Mouse (Mus musculus) yolk sac, embryonic 10.5 days (tissue): ENCODE results near the gene Olfr462.
A peak's percentile ranks its signal among the peaks of the same experiment; 100 is the strongest.
"Not testable (repeated sequence)": the region's sequence is repeated elsewhere in the genome, so short reads cannot be mapped to it uniquely, and the experiment has no call there.

ENCODE experiments used
- DNase-seq: peaks from one replicate; pipeline ENCODE4 v3.0.0-alpha.2; 2017; ENCODE audit warnings: low spot score

Gene Olfr462

DNA sequence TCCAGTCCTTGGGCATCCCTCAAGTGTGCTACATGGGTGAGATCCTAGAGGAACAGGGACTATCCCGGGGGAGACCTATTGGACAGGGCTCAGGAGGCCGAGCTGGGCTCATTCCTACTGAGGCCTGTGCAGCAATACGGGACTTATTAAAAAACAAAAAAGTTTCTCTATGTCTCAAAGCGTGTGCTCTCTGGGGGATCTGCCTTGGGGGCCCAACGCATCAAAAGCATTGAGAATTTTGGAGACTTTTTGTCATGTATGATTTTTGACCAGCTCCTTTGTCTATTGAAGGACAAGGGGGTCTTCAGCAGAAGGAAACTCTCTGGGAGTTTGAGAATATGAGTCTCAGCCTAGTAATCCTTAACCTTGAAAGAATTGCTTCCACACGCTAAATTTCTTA, at the start of gene Olfr462:
Gene Olfr462, minus strand, starts transcription at position 101 of the 400 bp plus-strand sequence.
- no peak for DNase-seq

DNA sequence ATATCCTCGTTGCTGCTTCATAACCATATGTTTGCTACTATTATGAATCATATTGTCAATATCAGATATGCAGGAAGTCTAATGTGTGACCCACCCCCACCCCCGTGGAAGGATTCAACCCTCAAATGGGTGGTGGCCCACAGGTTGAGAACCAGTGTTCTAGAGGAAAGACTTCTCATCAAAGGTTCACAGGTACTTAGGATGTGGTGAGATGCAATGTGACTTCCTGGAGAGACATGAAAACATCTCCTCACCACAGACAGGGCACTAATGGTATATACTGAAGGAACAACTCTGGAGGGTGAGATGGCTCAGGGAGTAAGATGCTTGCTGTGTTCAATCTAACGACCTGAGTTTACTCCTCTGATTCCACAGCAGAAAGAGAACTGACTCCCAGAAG, 43.4 kb upstream of the Olfr462 start:
- no peak for DNase-seq

DNA sequence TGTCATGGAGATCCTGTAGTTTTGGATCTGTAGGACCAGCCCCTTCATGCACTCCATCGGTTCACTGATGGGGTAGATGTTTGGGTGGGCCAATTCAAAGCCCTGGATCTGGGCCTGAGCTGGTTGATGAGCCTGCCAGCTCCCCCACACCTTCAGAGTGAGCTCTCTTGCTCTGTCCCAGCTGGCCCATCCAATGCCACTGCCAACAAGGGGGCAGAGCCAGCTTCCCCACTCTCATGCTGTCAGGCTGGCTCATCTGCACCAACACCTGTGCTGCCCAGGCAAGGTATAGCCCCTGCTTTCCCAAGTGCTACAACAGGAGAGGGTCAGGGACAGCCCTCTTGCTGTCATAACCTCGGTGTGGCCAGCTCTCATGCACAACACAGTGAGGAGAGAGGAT, 41.7 kb upstream of the Olfr462 start:
- no peak for DNase-seq

DNA sequence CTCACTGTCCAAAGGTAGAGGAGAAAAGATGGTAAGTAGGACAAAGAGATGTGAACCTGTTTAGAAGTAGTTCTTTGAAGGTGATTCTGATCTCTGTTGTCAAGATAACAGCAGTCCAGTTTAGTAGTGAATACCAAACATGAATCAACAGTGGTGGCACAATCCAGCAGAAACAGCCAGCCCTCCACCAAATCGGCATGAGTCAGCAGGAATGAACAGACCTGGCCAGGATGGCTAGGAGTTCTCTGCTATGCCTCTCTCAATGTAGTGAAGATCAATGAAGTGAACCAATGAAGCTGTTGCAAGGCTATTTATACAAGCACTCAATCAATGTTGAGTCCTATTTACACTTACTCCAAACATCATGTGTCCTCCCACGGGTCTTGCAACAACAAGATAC, 38.3 kb upstream of the Olfr462 start:
- no peak for DNase-seq

DNA sequence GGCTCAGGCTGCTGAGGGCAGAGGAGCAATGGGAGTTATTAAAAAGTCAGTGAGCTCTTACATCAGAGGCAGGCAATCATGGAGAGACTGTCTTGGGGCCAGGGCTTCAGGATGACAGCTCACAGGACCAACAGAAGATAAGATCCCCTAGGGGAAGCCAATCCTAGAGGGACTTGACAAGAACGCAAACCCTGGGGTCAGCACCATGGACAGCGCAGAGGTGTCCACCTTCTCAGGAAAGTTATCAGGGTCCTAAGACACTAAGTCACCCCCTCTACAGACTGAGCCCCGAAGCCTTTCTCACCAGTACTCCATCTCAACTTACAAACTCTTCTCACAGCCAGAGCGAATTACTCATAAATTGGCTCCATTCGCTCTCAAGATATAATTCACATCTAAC, 28.9 kb upstream of the Olfr462 start, which contains the start of gene Olfr464:
Gene Olfr464, minus strand, starts transcription at position 2 of the 400 bp plus-strand sequence.
- peak; percentile 33 for DNase-seq

DNA sequence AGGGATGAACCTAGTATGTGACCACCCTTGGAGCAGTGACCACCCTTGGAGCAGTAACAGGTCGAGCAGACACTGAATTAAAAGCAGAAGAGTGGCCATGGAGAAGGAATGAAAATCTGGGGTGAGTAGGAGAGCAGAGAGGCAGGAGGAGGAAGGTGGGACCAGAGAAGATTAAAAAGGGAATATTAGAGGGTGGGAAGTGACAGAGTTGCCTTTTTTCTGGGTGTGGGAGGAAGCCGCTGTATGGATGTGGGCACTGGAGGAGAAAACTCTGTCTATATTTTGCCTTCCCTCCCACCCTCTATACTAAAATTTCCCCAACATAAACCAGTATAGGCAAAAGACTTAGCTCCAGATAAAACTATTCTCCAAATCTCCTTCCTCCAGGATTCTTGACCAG, 28.2 kb upstream of the Olfr462 start:
- no peak for DNase-seq

DNA sequence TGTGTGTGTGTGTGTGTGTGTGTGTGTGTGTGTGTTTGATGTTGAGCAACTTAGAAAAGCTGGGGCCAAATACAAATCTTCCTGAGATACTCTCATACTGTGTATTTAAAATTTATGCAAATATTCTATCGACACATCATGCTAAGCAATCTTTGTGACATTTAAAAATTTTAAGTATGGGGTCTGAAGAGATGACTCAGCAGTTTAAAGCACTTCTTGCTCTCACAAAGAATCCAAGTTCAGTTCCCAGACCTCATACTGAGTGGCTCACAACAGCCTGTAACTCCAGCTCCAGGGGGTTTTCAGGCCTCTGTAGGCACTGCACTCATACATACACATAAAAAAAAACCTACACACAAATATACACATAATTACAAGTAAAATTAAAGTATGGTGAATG, 23.9 kb upstream of the Olfr462 start:
- DNase-seq, result no peak

DNA sequence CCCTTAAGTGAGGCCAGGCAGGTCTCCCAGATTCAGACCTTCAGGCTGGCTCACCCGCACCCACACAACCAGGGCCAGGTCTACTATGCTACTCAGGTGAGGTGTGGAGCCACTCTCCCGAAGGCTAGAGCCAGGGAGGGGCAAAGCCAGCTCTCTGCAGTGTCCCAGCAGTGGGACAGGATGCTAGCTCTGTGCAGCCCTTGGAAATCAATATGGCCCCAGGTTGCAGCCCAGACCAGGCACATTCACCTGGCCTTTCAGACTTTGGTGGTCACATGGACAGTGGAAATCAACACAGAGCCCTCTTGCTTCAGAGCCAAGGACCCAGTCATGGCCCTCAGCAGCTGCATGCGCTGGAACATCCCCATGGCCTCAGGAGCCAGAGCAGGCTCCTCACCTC, 12.3 kb upstream of the Olfr462 start:
- no peak for DNase-seq

DNA sequence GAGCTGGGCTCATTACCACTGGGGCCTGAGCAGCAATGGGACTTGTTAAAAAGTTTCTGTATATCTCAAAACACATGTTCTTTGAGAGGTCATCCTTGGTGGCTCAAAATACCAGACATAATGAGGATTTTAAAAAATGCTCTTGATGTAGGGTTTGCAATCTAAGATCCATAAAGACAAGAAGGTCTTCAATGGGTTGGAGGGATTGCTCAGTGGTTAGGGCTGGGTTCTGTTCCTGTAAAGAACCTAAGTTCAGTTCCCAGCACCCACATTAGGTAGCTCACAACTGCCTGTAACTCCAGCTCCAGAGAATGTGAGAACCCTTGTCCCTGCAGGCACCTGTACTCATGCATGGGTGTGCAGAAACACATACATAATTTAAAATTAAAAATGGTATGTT, 5.2 kb upstream of the Olfr462 start, which contains the start of gene Olfr463:
Gene Olfr463, minus strand, starts transcription at position 101 of the 400 bp plus-strand sequence.
- no peak for DNase-seq

DNA sequence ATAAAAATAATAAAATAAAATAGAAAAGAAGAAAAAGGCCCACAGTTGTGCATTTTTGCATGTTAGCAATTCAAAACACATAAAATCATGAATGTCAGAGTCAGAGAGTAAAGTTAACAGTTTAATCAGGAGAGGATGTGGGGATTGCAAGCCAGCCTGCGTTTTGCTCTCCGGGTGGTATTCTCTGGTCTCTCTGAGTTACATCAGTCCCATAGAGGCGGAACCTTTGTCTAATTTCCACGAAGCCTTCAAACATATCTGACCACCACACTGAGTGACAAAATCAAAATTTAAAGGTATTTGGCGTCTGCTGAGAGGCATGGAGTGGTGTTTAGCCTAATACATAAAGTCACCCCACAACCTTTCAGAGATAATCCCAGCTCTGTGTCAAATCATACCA, 7.2 kb downstream of the Olfr462 start:
- DNase-seq, result no peak

DNA sequence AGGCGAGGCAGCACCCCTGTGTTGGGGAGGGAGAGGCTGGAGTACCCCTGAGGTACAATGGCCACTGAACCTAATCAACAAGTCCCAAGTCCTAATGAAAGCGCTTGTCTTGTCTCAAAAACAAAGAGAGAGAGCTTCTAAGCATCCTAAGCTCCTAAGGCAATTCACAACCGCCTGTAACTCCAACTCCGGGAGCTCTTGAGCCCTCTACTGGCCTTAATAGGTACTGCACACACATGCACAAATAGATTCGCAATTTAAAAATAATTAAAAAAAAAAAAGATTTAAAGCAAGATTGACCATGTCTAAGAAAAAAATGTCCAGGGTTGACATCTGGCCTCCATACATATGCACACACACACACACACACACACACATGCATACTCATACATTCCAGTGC, 8.6 kb downstream of the Olfr462 start:
- no peak for DNase-seq

DNA sequence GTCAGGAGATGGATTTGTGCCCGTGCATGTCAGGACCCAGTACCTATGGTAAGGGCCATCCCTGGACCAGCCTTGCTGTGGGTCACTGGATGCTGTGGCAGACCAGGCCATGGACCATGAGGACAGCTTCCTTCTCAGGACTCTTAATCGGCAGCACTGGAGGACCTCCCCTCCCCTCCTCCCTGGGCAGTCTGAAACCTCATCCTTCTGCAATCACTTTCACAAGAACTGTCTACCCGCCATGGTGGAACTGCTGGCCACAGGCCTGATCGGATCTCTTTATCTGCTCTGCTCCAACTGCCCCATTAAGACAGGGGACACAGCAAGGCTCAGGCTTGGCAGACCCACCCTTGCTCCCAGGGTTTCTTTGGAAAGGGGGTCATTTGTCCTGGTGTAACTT, 10.4 kb downstream of the Olfr462 start:
- no peak for DNase-seq

DNA sequence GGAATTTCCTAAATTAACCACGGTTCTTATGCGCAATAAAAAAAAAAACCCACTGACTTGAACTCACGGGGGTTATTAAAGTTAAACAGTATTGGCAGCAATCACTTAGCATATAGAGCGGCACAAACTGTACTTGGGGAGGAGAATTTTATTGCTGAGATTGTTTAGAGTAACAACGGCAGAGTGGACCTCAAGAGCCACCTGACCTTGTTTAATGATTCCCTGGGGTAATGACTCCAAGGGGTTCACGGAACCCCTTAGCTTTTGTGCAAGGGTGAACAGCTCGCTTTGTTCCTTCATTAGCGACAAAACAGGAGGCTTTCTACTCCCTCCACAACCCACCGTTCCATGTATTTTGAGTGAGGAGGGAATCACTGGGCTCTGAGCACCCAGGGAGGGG, 12.2 kb downstream of the Olfr462 start:
- DNase-seq, result no peak

DNA sequence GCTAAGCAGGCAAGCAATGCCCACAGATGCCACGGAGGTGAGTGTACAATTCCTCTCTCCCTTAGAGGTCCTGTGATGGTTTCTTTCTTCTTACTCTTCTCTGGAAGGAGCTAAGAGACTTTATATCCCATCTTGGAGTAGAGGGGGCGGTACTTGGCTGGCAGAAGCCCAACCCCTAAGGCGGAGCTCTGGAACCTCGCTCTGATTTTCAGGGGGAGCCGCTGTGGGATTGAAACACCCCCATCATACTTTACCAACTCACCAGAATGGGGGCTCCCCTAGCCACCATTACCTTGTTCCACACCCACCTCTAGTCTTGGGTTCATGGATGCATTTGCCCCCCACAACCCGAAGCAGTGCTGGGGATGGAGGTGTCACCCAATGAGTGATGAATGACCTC, 16.6 kb downstream of the Olfr462 start, which contains the start of gene Epx:
Gene Epx, minus strand, starts transcription at position 101 of the 400 bp plus-strand sequence.
- no peak for DNase-seq

DNA sequence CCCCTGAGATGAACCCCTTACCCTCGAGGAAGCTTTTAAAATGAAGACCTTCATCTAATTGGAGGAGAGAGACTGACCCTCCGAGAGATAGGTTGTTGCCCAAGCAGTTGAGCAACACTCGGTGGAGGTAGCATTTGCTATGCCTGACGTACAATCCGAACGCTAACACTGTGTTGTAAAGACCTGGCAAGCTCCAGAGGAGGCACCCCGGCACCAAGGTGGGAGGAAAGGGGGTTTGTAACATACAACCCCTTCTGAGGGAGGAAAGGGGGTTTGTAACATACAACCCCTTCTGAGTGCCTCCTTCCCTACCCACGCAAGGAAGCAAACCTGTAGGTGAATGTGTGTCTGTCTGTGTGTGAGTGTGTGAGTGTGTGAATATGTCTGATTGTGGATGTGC, 20.3 kb downstream of the Olfr462 start:
- no peak for DNase-seq

DNA sequence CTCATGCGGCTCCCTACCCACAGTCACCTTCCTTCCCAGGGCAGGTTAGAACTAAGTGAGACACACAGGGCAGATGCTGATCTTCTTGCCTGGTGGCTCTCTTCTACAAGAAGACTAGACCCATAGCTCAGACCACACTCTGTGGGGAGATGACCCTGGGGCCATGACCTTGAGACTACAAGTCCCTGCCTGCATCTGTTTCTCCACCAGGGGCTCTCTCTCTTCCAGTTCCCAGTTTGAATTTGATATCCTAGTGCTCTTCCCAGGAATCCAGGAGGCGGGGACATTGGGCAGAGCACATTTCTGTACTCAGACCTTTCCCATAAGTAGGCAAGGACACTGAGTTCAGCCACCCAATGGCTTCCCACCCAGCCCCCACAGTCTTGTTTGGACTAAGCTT, 22.0 kb downstream of the Olfr462 start:
- no peak for DNase-seq

DNA sequence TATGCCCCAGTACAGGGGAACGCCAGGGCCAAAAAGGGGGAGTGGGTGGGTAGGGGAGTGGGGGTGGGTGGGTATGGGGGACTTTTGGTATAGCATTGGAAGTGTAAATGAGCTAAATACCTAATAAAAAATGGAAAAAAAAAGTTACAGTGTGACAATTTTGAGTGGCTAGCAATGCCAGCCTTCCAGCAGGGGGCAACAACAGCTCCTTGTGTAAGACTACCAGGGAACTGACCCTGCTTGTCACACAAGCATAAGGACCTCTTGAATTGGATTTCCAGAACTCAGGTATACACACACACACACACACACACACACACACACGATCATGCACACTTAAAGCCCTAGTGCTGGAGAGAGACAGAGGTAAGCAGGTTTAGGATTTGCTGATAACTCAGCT, 25.2 kb downstream of the Olfr462 start:
- not testable (repeated sequence) for DNase-seq

DNA sequence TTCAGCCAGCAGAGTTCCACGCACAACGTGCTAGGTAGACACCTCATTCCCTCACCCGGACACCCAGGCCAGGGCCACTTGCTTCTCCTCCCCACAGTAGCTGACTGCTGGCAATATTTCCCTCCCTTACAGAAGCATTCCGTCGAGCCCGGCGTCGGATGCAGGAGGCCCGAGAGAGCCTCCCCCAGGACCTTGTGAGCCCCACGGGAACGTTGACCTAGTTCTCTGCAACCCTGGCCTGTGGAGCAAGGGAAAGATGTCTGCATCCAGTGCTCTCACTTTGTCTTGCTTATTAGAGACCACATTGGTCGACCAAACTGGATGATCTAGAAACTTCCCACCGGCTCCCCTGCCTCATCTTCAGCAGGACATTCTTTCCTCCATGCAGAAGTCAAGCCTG, 29.3 kb downstream of the Olfr462 start:
- DNase-seq, result no peak

DNA sequence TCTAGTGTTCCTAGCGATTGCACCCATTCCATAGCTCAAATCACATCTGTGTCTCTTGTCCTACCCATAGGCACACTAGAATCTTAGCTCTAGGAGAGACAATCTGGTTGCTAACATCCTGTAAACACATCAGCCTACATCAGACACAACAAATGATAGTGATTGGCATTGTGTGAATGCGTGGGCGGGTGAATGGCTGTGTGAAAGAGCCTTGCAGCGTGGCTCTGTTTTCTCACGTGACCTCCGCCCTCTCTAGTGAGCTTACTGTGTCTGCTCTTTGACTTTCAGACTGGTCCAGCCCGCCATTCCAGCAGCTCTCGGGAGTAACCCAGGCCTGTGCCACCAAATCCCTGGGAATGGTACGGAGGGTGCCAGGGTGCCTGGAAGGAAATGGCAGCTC, 31.6 kb downstream of the Olfr462 start:
- no peak for DNase-seq

DNA sequence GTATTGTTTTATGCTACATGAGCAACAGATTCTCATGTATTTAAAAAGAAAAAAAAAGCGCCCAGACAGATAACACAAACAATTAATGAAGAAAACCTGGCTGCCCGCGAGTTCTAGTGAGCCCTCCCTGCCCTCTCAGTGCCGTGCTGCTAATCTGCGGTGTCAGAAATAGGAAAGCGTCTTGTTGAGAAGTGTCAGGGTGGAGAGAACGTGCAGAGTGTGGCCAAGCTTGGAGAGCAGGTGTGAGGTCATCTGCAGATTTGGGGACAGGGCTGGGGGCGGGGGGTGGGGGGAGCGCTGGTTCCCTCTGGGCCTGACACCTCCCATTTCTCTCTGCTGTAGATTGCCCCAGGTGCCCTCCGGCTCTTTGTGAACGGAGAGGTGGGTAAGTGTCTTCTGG, 32.8 kb downstream of the Olfr462 start:
- DNase-seq, result no peak

DNA sequence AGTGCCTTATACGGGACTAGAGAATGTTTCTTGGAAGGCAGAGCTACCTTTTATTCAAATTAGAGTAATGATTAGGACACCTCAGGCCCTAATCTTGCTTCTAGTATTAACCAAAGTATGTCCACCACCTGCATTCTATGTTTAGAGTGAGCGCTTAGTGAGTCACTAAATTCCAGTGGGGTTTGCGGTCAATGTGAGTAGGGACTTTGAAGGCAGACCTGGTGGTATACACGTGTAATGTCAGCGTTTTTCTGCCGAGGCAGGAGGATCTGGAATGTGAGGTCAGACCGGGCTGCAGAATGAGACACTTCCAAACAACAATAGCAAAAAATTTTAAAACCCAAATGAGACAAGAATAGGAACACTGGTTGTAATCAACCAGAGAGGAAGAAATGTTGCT, 37.5 kb downstream of the Olfr462 start:
- DNase-seq, result no peak

DNA sequence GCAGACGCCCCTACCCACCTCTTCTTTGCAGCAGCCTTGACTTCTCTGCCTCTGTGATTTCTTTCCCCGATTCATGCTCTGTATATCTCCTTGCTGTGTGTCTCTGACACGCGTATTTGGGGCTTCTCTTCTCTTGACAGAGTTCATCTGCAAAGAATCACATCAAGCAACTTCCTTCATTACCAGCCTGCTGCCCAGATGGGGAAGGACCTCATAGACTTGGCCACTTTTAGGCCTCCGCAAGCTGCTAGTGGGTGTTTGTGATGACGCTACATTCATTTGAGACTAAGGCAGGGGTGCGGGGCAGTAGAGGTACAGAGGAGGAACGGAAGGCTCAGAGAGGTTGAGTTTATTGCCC, 38.5 kb downstream of the Olfr462 start:
- DNase-seq, result no peak

DNA sequence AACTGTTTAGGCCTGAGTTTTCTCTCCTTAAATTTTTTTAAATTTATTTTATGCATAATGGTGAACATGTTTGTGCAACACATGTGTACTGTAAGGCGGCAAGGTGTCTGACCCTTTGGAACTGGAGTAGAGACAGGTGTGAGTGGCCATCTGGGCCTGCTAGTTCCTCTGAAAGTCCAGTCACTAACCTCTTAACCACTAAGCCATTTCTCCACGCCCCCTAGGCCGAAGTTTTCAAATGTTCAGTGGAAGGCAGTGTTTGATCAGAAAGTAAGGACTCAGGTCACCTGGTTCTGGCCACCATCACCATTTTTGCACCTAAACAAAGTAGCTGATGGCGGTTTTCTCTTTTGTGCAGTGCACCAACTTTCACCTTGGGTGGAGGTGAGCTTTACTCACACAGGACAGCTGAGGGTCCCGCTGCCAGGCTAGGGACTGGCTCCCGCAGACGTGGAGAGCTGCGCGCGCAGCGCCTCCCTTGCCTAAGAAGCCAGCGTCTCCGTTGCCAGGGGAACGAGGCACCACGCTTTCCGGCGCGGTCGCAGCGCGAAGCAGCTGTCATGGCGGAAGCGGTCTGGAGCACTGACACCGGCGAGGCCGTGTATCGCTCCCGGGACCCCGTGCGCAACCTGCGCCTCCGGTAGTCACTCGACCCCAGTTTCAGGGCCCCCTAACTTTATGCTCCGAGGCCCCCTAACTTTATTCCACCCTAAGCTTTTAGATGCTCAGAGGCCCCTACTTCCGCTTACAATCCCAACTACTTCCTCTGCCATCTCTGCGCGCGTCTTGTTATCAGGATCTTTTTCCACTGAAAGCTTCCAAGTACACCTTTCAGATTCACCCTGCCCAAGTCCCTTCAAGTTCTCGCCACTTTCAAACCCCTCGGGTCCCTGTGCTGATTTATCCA, 39.1 kb downstream of the Olfr462 start, which contains the start of gene Mks1:
Gene Mks1, plus strand, starts transcription at position 526 of the 907 bp plus-strand sequence.
- DNase-seq, result peak; percentile 92

DNA sequence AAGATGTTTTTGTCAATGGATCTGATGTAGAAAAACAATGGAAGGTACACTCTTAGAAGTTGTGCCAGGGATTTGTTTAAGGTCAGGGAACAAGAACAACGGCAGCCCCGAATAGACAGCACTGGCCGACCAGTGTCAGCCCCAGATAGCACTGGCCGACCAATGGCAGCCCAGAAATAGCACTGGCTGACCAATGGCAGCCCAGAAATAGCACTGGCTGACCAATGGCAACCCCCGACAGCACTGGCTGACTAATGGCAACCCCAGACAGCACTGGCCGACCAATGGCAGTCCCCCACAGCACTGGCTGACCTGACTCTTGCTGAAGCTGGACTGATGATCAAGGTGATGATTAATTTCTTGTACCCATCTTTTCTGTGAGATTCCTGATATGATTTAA, 44.2 kb downstream of the Olfr462 start:
- DNase-seq, result peak; percentile 18
